Mouse (Mus musculus) hindbrain, embryonic 10.5 days (tissue): ENCODE measurements at regions not wholly inside any gene's neighbourhood (a gene's known extent, or its start where the extent isn't known, plus 50 kb on each side); places are given as distances from the start of the nearest gene placed in this dataset.
"Not testable (repeated sequence)": the region's sequence is repeated elsewhere in the genome, so short reads cannot be mapped to it uniquely, and the experiment has no call there.

Experiments used
- DNase-seq: peaks from one replicate; pipeline ENCODE4 v3.0.0-alpha.2; 2017; ENCODE audit warnings: low spot score
- H3K27ac ChIP-seq: fragments of 300-500 bp; sonication (generic); 2 replicates; pipeline ENCODE4 v1.5.1; 2016; ENCODE audit warnings: mild to moderate bottlenecking, moderate library complexity
- H3K27me3 ChIP-seq: fragments of 300-500 bp; sonication (generic); 2 replicates; pipeline ENCODE4 v1.6.1; 2016; ENCODE audit warnings: mild to moderate bottlenecking; ENCODE audit not compliant: poor library complexity, insufficient read depth, severe bottlenecking
- H3K36me3 ChIP-seq: fragments of 300-500 bp; sonication (generic); 2 replicates; pipeline ENCODE4 v1.6.1; 2016; ENCODE audit warnings: mild to moderate bottlenecking, moderate library complexity
- H3K4me1 ChIP-seq: fragments of 300-500 bp; sonication (generic); replicated peaks from 2 replicates; pipeline ENCODE4 v1.6.1; 2016; ENCODE audit warnings: mild to moderate bottlenecking
- H3K4me3 ChIP-seq: fragments of 300-500 bp; sonication (generic); 2 replicates; pipeline ENCODE4 v1.5.1; 2016; ENCODE audit warnings: mild to moderate bottlenecking, moderate library complexity
- H3K9me3 ChIP-seq: fragments of 300-500 bp; sonication (generic); 2 replicates; pipeline ENCODE4 v1.6.1; 2016; ENCODE audit warnings: mild to moderate bottlenecking, moderate library complexity
- WGBS: fragments of 180-500 bp; shearing (Covaris S2); methylation state at CpG from one replicate; pipeline ENCODE4 v1.1.7; 2016; 5-methylcytosine and 5-hydroxymethylcytosine counted together

GRCm38 (mm10) chr12:15416180-15416766, 400.4 kb downstream of the Trib2 start:
- no peak for DNase-seq
- Histone ChIP-seq H3K9me3 (no peaks in the 10 kb centered on the region), H3K4me1 (no peaks in the 10 kb centered on the region), H3K36me3 (no peaks in the 10 kb centered on the region), H3K27ac (no peak overlapping the region), H3K27me3 (no peaks in the 10 kb centered on the region), H3K4me3 (no peak overlapping the region)
- 29% methylated on average over 4 of the region's 4 CpGs for WGBS

DNA sequence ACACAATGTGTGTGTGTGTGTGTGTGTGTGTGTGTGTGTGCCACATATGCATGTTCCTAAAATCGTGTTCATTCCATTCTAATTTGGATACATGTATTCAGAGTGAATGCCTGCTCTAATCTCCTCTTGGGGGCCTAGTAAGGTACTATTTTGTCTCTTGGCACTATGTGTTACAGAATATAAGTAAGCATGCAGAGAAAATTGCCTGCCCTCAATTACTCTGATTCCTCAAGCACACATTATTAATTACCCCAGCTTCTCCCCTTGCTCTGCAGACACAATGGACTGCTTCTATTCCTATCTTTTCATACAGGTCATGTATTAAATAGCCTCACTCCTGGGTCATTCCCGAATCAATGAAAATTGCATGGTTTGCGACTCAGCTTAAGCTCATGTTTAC, 406.3 kb downstream of the Trib2 start:
- Histone ChIP-seq H3K4me1 (no peaks in the 10 kb centered on the region), H3K36me3 (no peaks in the 10 kb centered on the region), H3K4me3 (no peak overlapping the region), H3K27me3 (no peaks in the 10 kb centered on the region), H3K9me3 (no peaks in the 10 kb centered on the region), H3K27ac (no peak overlapping the region)
- WGBS, result 69% methylated on average over 3 of the region's 3 CpGs
- no peak for DNase-seq

- H3K4me3 ChIP-seq, H3K27ac ChIP-seq, H3K36me3 ChIP-seq, H3K27me3 ChIP-seq, H3K9me3 ChIP-seq, H3K4me1 ChIP-seq, DNase-seq: not testable (repeated sequence)
- 83% methylated on average over 3 of the region's 3 CpGs for WGBS
These were observed 409.1 kb downstream of the Trib2 start for GRCm38 (mm10) chr12:15407577-15407976.

- Histone ChIP-seq H3K27ac (no peak overlapping the region), H3K9me3 (no peaks in the 10 kb centered on the region), H3K4me3 (no peak overlapping the region), H3K36me3 (no peaks in the 10 kb centered on the region), H3K4me1 (no peaks in the 10 kb centered on the region), H3K27me3 (no peaks in the 10 kb centered on the region)
- no peak for DNase-seq
- WGBS, result 86% methylated on average over 3 of the region's 3 CpGs
These were observed 424.1 kb downstream of the Trib2 start for GRCm38 (mm10) chr12:15392641-15393040.

DNA sequence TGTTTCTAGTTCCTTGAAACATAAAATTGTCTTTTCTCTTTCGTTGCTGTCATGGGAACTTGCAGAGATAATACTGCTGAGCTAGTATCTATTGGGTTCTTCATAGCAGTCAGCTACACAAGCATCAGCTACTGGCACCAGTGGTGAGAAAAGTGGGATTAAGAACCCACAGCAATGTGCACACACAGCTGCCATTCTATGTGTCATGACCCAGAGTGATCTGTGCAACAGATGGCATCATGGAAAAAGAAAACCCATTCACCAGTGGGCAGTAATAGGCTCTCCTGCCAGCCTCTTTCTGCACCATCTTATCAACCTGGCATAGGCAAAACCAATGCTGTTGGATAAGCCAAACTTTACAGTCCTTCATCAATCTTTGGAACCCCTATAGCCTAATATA, 428.1 kb downstream of the Trib2 start:
- DNase-seq, result no peak
- WGBS, result 84% methylated on average over 1 of the region's 1 CpGs
- H3K27ac ChIP-seq, result no peak overlapping the region
- no peaks in the 10 kb centered on the region for H3K4me1 ChIP-seq
- no peaks in the 10 kb centered on the region for H3K27me3 ChIP-seq
- H3K9me3 ChIP-seq, result no peaks in the 10 kb centered on the region
- no peak overlapping the region for H3K4me3 ChIP-seq
- H3K36me3 ChIP-seq, result no peaks in the 10 kb centered on the region

- Histone ChIP-seq H3K9me3 (no peaks in the 10 kb centered on the region), H3K4me1 (no peaks in the 10 kb centered on the region), H3K36me3 (no peaks in the 10 kb centered on the region), H3K27me3 (no peaks in the 10 kb centered on the region), H3K27ac (no peak overlapping the region), H3K4me3 (no peak overlapping the region)
- DNase-seq, result no peak
- WGBS, result 90% methylated on average over 1 of the region's 1 CpGs
These were observed 458.9 kb downstream of the Trib2 start for GRCm38 (mm10) chr12:15357808-15358207.

GRCm38 (mm10) chr12:15320697-15321449, 495.8 kb downstream of the Trib2 start:
- Histone ChIP-seq H3K27ac (no peak overlapping the region), H3K36me3 (no peaks in the 10 kb centered on the region), H3K27me3 (no peaks in the 10 kb centered on the region), H3K9me3 (no peaks in the 10 kb centered on the region), H3K4me3 (no peak overlapping the region), H3K4me1 (no peaks in the 10 kb centered on the region)
- 78% methylated on average over 5 of the region's 5 CpGs for WGBS
- DNase-seq, result no peak

DNA sequence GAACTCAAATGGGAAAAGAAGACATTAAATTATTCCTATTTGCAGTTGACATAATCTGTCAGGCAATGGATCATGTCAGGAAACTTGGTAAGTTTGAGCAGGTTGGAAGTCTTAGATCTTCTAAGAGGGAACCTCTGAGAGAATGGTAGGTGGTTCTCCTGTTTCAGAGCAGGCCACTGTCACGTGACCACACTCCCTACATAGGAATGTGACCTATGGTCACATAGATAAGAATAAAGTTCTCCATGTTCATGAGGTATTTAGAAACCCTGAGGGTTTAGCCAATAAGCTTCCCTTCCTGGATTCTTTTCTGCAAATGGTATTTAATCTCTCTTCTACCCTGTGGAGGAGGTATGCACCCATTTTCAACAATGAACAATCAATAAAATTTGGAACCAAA, 497.1 kb downstream of the Trib2 start:
- DNase-seq, result no peak
- no peaks in the 10 kb centered on the region for H3K36me3 ChIP-seq
- H3K9me3 ChIP-seq, result no peaks in the 10 kb centered on the region
- H3K4me1 ChIP-seq, result no peaks in the 10 kb centered on the region
- no peak overlapping the region for H3K27ac ChIP-seq
- no peak overlapping the region for H3K4me3 ChIP-seq
- 75% methylated on average over 1 of the region's 1 CpGs for WGBS
- no peaks in the 10 kb centered on the region for H3K27me3 ChIP-seq

- WGBS, result 88% methylated on average over 2 of the region's 2 CpGs
- Histone ChIP-seq H3K27me3 (no peaks in the 10 kb centered on the region), H3K36me3 (no peaks in the 10 kb centered on the region), H3K9me3 (no peaks in the 10 kb centered on the region), H3K4me1 (no peaks in the 10 kb centered on the region), H3K4me3 (no peak overlapping the region), H3K27ac (no peak overlapping the region)
- no peak for DNase-seq
These were observed 521.8 kb downstream of the Trib2 start for GRCm38 (mm10) chr12:15294898-15295297.

DNA sequence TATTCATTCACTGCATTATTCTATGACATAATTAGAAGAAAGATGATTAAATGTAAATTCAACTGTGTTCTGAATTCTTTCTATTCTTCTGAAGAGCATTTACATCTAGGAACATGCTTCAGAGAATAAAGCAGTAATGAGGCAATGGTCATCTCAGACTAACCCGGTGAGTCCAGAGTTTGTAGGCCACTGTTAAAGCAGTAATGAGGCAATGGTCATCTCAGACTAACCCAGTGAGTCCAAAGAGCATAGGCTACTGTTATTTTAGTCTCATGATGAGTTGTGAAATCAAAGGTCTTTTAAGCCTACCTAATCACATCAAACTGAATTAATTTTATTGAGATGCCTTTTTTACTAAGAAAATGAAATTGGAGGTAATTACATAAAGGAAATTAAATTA, 554.6 kb downstream of the Trib2 start:
- no peaks in the 10 kb centered on the region for H3K36me3 ChIP-seq
- 93% methylated on average over 1 of the region's 1 CpGs for WGBS
- no peak overlapping the region for H3K27ac ChIP-seq
- H3K4me3 ChIP-seq, result no peak overlapping the region
- no peaks in the 10 kb centered on the region for H3K9me3 ChIP-seq
- H3K27me3 ChIP-seq, result no peaks in the 10 kb centered on the region
- DNase-seq, result no peak
- H3K4me1 ChIP-seq, result peaks cover 6% of the 10 kb centered on the region; the same call in 1 of the 2 replicates

GRCm38 (mm10) chr12:15261604-15262003, 555.1 kb downstream of the Trib2 start:
- WGBS, result 87% methylated on average over 1 of the region's 1 CpGs
- DNase-seq, result no peak
- Histone ChIP-seq H3K4me3 (no peak overlapping the region), H3K27me3 (no peaks in the 10 kb centered on the region), H3K36me3 (no peaks in the 10 kb centered on the region), H3K9me3 (no peaks in the 10 kb centered on the region), H3K4me1 (peaks cover 6% of the 10 kb centered on the region; the same call in 1 of the 2 replicates), H3K27ac (no peak overlapping the region)

DNA sequence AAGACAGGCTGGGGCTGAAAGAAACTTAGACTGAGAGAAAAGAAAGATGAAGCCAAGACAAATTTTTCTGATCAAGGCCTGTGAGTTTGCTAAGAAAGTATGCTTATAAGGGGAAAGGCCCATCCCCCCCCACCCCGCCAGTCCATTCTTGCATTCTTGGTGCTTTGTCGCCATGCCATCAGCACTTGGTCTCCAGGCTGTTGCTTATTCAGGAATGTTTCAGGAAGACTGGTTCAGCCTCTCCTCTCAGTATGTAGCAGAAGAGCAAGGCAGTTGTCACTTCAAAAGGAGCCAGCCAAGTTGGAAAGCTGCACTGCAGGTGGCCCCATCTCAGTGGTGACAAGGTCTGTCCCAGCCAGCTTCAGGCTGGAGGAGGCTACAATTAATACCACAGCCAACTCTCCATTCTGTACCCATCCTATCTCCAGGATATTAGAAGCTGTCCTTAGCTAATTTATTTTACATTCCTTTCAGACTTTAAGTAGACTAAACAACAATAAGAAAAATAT, 555.8 kb downstream of the Trib2 start:
- H3K36me3 ChIP-seq, result no peaks in the 10 kb centered on the region
- H3K4me1 ChIP-seq, result peaks cover 6% of the 10 kb centered on the region; the same call in 1 of the 2 replicates
- DNase-seq, result peak; percentile 26
- no peak overlapping the region for H3K27ac ChIP-seq
- 32% methylated on average over 2 of the region's 2 CpGs for WGBS
- no peak overlapping the region for H3K4me3 ChIP-seq
- H3K9me3 ChIP-seq, result no peaks in the 10 kb centered on the region
- no peaks in the 10 kb centered on the region for H3K27me3 ChIP-seq

- no peak overlapping the region for H3K27ac ChIP-seq
- no peak for DNase-seq
- no peaks in the 10 kb centered on the region for H3K9me3 ChIP-seq
- H3K4me3 ChIP-seq, result no peak overlapping the region
- WGBS, result 63% methylated on average over 4 of the region's 4 CpGs
- no peaks in the 10 kb centered on the region for H3K27me3 ChIP-seq
- no peaks in the 10 kb centered on the region for H3K4me1 ChIP-seq
- no peaks in the 10 kb centered on the region for H3K36me3 ChIP-seq
These were observed 571.8 kb downstream of the Trib2 start for GRCm38 (mm10) chr12:15244966-15245365.
